Mouse (Mus musculus): ENCODE results near the gene Dph6. TPM values are rescaled to one million over a fixed set of nuclear protein-coding genes. Genes with fewer than 3 reads are reported as not detected.
"Not testable (repeated sequence)": the region's sequence is repeated elsewhere in the genome, so short reads cannot be mapped to it uniquely, and the experiment has no call there.

The Dph6 gene
- polyA plus RNA-seq, 1 experiment from 2014 or later, result 15.1 TPM

DNA sequence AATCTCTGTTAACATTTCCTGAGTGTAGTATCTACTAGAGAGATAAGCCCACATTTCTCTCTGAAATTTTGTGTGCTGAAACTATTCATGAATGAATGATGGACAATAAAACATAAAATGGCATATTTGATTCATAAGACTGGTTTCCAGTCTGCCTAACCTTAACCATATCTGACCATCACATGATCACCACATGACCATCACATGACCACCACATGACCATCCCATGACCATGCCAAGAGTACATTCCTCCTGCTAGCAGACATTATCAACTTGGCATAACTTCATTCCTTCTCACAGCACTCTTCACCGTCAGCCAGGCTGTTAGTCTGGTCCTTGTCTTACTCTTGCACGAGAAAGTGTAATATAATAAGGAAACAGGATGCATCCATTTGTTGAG lies 10.9 kb downstream of the Dph6 start:
- Histone ChIP-seq H3K9ac (ENCODE audit: low read depth, low read length) (no peak overlapping the region), H3K4me2 (ENCODE audit: low read length) (no peak overlapping the region), H3K4me1 (ENCODE audit: control insufficient read depth, insufficient read depth, low read depth, low read length) (no peaks in the 10 kb centered on the region), H3K4me3 (ENCODE audit: low read length) (no peak overlapping the region), H3K27ac (ENCODE audit: low read depth, low read length) (no peak overlapping the region), H3K27me3 (replicated peaks; ENCODE audit: control insufficient read depth, insufficient read depth, low read length) (no peaks in the 10 kb centered on the region), H3K9me3 (ENCODE audit: control insufficient read depth, low read length) (no peaks in the 10 kb centered on the region), H3K36me3 (ENCODE audit: control insufficient read depth, insufficient read depth, low read length) (no peaks in the 10 kb centered on the region)
- ATAC-seq, result no peak
- 96% methylated on average over 2 of the region's 2 CpGs for WGBS

DNA sequence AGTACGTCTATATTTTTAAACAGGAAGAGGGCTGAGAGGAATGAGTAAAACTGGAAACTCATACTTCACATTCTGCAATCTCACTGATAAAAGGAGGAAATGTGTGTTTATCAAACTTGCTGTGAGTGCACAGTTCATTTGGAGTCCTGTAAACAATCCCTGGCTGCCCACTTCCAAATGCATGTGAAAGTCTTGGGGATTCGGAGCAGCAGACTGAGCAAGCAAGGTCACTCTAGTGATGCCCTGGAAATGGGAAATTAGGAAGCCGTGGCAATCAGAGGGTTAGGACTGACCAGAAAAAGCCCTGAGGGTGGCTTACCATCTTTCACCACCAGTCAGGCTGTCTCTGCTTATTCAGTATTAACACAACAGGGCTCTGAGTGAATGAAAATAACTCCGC lies 30.1 kb downstream of the Dph6 start:
- H3K27ac ChIP-seq (ENCODE audit: low read depth, low read length), result no peak overlapping the region
- no peaks in the 10 kb centered on the region for H3K9me3 ChIP-seq (ENCODE audit: control insufficient read depth, low read length)
- no peak overlapping the region for H3K4me3 ChIP-seq (ENCODE audit: low read length)
- no peak overlapping the region for H3K9ac ChIP-seq (ENCODE audit: low read depth, low read length)
- 47% methylated on average over 4 of the region's 4 CpGs for WGBS
- H3K4me1 ChIP-seq (ENCODE audit: control insufficient read depth, insufficient read depth, low read depth, low read length), result peaks cover 3% of the 10 kb centered on the region; the same call in 1 of the 2 replicates
- H3K4me2 ChIP-seq (ENCODE audit: low read length), result no peak overlapping the region
- no peak for ATAC-seq
- no peaks in the 10 kb centered on the region for H3K36me3 ChIP-seq (ENCODE audit: control insufficient read depth, insufficient read depth, low read length)
- no peaks in the 10 kb centered on the region for H3K27me3 ChIP-seq (replicated peaks; ENCODE audit: control insufficient read depth, insufficient read depth, low read length)

GRCm38 (mm10) chr2:114622550-114622939 lies 32.2 kb downstream of the Dph6 start:
- peak; percentile 83 for ATAC-seq
- no peaks in the 10 kb centered on the region for H3K36me3 ChIP-seq (ENCODE audit: control insufficient read depth, insufficient read depth, low read length)
- H3K4me1 ChIP-seq (ENCODE audit: control insufficient read depth, insufficient read depth, low read depth, low read length), result peaks cover 3% of the 10 kb centered on the region; the same call in 1 of the 2 replicates
- no peak overlapping the region for H3K9ac ChIP-seq (ENCODE audit: low read depth, low read length)
- no peak overlapping the region for H3K4me3 ChIP-seq (ENCODE audit: low read length)
- WGBS, result 2% methylated on average over 2 of the region's 2 CpGs
- peak overlapping the region; percentile 42; the same call in 1 of the 2 replicates for H3K27ac ChIP-seq (ENCODE audit: low read depth, low read length)
- no peaks in the 10 kb centered on the region for H3K9me3 ChIP-seq (ENCODE audit: control insufficient read depth, low read length)
- H3K27me3 ChIP-seq (replicated peaks; ENCODE audit: control insufficient read depth, insufficient read depth, low read length), result no peaks in the 10 kb centered on the region
- peak overlapping the region; percentile 33 for H3K4me2 ChIP-seq (ENCODE audit: low read length)

DNA sequence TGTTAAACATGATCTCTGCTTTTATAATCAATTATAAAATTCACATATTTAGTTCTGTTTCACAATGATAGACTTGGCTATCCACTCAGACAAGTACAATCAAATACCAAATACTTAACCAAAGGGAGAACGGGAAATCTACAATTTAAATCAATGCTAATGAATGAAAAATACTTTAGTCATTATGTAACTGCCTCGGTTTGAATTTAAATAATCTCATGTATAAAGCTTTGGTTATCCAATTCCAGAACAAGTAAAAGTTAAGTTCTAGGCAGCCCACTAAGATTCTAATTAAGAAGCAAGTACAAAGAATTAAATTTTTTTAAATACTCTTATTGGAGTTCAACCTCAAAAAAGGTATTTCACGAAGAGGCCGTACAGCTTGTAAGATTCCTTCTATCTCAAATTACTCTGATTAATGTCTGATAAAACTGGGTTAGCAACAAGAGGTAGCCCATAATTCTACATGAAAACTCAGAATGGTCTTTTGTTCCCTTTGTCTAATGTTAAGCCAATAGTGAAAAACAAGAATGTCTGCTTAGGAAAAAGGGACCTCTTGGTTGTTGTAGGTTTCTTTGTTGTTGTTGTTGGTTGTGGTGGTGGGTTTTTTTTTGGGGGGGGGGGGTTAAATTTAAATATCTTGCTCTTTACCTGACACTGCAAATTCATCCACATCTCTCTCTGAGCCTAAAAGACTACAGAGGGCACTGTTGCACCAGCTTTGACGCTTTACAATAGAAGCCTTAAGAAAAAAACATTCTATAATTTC lies 32.8 kb downstream of the Dph6 start:
- H3K36me3 ChIP-seq (ENCODE audit: control insufficient read depth, insufficient read depth, low read length), result no peaks in the 10 kb centered on the region
- H3K4me3 ChIP-seq (ENCODE audit: low read length), result no peak overlapping the region
- WGBS, result 41% methylated on average over 5 of the region's 5 CpGs
- no peak overlapping the region for H3K9ac ChIP-seq (ENCODE audit: low read depth, low read length)
- no peak overlapping the region for H3K4me2 ChIP-seq (ENCODE audit: low read length)
- no peaks in the 10 kb centered on the region for H3K9me3 ChIP-seq (ENCODE audit: control insufficient read depth, low read length)
- H3K4me1 ChIP-seq (ENCODE audit: control insufficient read depth, insufficient read depth, low read depth, low read length), result peaks cover 3% of the 10 kb centered on the region; the same call in 1 of the 2 replicates
- no peak overlapping the region for H3K27ac ChIP-seq (ENCODE audit: low read depth, low read length)
- H3K27me3 ChIP-seq (replicated peaks; ENCODE audit: control insufficient read depth, insufficient read depth, low read length), result no peaks in the 10 kb centered on the region
- peak; percentile 84 for ATAC-seq

GRCm38 (mm10) chr2:114611576-114611975 lies 43.2 kb downstream of the Dph6 start:
- Histone ChIP-seq H3K9ac (ENCODE audit: low read depth, low read length) (no peak overlapping the region), H3K4me3 (ENCODE audit: low read length) (no peak overlapping the region), H3K9me3 (ENCODE audit: control insufficient read depth, low read length) (no peaks in the 10 kb centered on the region), H3K27ac (ENCODE audit: low read depth, low read length) (no peak overlapping the region), H3K4me1 (ENCODE audit: control insufficient read depth, insufficient read depth, low read depth, low read length) (no peaks in the 10 kb centered on the region), H3K4me2 (ENCODE audit: low read length) (no peak overlapping the region), H3K27me3 (replicated peaks; ENCODE audit: control insufficient read depth, insufficient read depth, low read length) (no peaks in the 10 kb centered on the region), H3K36me3 (ENCODE audit: control insufficient read depth, insufficient read depth, low read length) (no peaks in the 10 kb centered on the region)
- ATAC-seq, result 0 out of 2 replicates have a peak, but pooled peaks have one; percentile 45
- WGBS, result 41% methylated on average over 2 of the region's 2 CpGs

DNA sequence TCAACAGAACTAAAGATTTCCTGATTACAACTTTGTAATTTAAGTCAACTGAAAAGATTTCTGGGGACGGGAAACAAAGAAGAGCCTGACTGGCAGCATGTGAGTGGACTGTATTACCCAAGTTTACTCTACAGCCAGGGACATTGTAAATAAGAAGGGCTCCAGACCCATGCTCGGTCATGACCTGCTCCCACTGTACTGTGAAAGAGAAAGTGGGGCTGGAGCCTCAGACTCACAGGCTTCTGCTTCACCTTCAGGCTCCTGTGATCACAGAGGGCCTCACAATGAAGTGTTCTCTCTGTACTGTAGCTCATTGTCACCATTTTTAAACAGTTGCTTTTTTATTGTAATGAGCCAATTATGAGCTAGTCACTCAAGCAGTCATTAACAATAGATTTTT lies 44.7 kb downstream of the Dph6 start:
- H3K9ac ChIP-seq (ENCODE audit: low read depth, low read length), result no peak overlapping the region
- no peaks in the 10 kb centered on the region for H3K4me1 ChIP-seq (ENCODE audit: control insufficient read depth, insufficient read depth, low read depth, low read length)
- no peak for ATAC-seq
- no peak overlapping the region for H3K4me2 ChIP-seq (ENCODE audit: low read length)
- H3K27ac ChIP-seq (ENCODE audit: low read depth, low read length), result no peak overlapping the region
- H3K4me3 ChIP-seq (ENCODE audit: low read length), result no peak overlapping the region
- H3K9me3 ChIP-seq (ENCODE audit: control insufficient read depth, low read length), result no peaks in the 10 kb centered on the region
- 18% methylated on average over 2 of the region's 2 CpGs for WGBS
- H3K36me3 ChIP-seq (ENCODE audit: control insufficient read depth, insufficient read depth, low read length), result no peaks in the 10 kb centered on the region
- H3K27me3 ChIP-seq (replicated peaks; ENCODE audit: control insufficient read depth, insufficient read depth, low read length), result no peaks in the 10 kb centered on the region

DNA sequence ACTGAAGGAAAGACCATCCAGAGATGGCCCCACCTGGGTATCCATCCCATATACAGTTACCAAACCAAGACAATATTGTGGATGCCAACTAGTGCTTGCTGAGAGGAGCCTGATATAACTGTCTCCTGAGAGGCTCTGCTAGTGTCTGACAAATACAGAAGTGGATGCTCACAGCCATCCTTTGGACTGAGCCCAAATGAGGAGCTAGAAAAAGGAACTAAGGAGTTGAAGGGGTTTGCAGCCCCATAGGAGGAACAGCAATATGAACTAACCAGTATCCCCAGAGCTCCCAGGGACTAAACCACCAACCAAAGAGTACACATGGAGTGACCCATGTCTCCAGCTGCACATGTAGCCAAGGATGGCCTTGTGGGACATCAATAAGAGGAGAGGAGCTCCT lies 49.6 kb downstream of the Dph6 start:
- H3K9me3 ChIP-seq (ENCODE audit: control insufficient read depth, low read length); H3K36me3 ChIP-seq (ENCODE audit: control insufficient read depth, insufficient read depth, low read length); H3K9ac ChIP-seq (ENCODE audit: low read depth, low read length); H3K4me1 ChIP-seq (ENCODE audit: control insufficient read depth, insufficient read depth, low read depth, low read length); H3K4me2 ChIP-seq (ENCODE audit: low read length); H3K27ac ChIP-seq (ENCODE audit: low read depth, low read length); H3K27me3 ChIP-seq (replicated peaks; ENCODE audit: control insufficient read depth, insufficient read depth, low read length); ATAC-seq; H3K4me3 ChIP-seq (ENCODE audit: low read length): not testable (repeated sequence)

DNA sequence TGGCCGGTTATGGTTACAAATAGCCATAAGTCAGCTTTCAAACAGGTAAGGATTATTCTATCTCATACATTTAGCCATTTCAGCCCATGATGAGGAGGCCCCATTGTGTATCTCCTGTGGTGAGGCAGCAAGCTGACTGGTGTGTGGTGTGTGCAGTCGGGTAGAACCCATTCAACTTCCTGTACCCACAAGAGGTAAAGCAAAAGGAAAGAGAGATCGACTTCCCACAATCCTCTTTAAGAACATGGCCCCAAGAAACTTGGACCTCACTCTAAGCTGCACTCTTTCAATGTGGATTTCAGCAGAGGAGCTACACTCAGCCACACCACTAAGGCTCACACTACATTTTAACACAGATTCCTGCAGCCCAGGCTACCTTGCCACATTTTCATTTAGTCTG lies 53.6 kb downstream of the Dph6 start:
- Histone ChIP-seq H3K9me3 (ENCODE audit: control insufficient read depth, low read length) (no peaks in the 10 kb centered on the region), H3K36me3 (ENCODE audit: control insufficient read depth, insufficient read depth, low read length) (no peaks in the 10 kb centered on the region), H3K4me3 (ENCODE audit: low read length) (no peak overlapping the region), H3K4me1 (ENCODE audit: control insufficient read depth, insufficient read depth, low read depth, low read length) (no peaks in the 10 kb centered on the region), H3K9ac (ENCODE audit: low read depth, low read length) (no peak overlapping the region), H3K27ac (ENCODE audit: low read depth, low read length) (no peak overlapping the region), H3K27me3 (replicated peaks; ENCODE audit: control insufficient read depth, insufficient read depth, low read length) (no peaks in the 10 kb centered on the region), H3K4me2 (ENCODE audit: low read length) (no peak overlapping the region)
- 94% methylated on average over 3 of the region's 3 CpGs for WGBS
- ATAC-seq, result no peak

DNA sequence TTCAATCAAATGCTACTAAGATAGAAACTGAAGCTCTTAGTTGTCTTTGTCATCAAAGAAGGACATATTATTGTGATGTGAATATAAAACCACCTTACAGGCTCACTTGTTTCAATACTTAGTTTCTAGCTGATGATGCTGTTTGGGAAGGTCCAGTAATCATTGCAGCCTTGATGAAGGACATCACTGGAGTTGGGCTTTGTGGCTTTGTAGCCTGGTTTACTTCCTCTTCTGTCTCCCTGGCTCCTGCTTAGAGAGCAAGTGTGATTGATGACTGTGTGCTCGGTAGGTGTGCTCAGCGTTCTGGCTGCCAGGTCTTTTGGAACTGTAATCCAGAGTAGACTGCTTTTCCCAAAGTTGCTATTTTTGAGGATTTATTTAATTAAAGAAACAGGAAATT lies 55.0 kb downstream of the Dph6 start:
- no peaks in the 10 kb centered on the region for H3K4me1 ChIP-seq (ENCODE audit: control insufficient read depth, insufficient read depth, low read depth, low read length)
- no peaks in the 10 kb centered on the region for H3K27me3 ChIP-seq (replicated peaks; ENCODE audit: control insufficient read depth, insufficient read depth, low read length)
- WGBS, result 48% methylated on average over 2 of the region's 2 CpGs
- no peak overlapping the region for H3K27ac ChIP-seq (ENCODE audit: low read depth, low read length)
- no peak for ATAC-seq
- no peaks in the 10 kb centered on the region for H3K9me3 ChIP-seq (ENCODE audit: control insufficient read depth, low read length)
- H3K9ac ChIP-seq (ENCODE audit: low read depth, low read length), result no peak overlapping the region
- H3K4me3 ChIP-seq (ENCODE audit: low read length), result no peak overlapping the region
- H3K4me2 ChIP-seq (ENCODE audit: low read length), result no peak overlapping the region
- H3K36me3 ChIP-seq (ENCODE audit: control insufficient read depth, insufficient read depth, low read length), result no peaks in the 10 kb centered on the region

Data from hindbrain, embryonic 16.5 days (tissue).